Mouse (Mus musculus) lung, postnatal 4 days (tissue): ENCODE results near the gene Phldb1.
"Not testable (repeated sequence)": the region's sequence is repeated elsewhere in the genome, so short reads cannot be mapped to it uniquely, and the experiment has no call there.

Experiments
- DNase-seq, 2 experiments: peaks; one replicate each; pipeline ENCODE4 v3.0.0; 2021

Gene Phldb1

GRCm38 (mm10) chr9:44652027-44652426, 83.0 kb downstream of the Phldb1 start:
- peak; percentile 78 to 82 for DNase-seq

GRCm38 (mm10) chr9:44648881-44649281, 86.1 kb downstream of the Phldb1 start:
- no peak for DNase-seq

GRCm38 (mm10) chr9:44647656-44648055, 87.3 kb downstream of the Phldb1 start:
- no peak for DNase-seq

GRCm38 (mm10) chr9:44647026-44647425, 88.0 kb downstream of the Phldb1 start:
- no peak for DNase-seq

GRCm38 (mm10) chr9:44646366-44646765, 88.6 kb downstream of the Phldb1 start:
- DNase-seq, result no peak

GRCm38 (mm10) chr9:44645924-44646323, 89.1 kb downstream of the Phldb1 start:
- peak; percentile 52 to 65 for DNase-seq

GRCm38 (mm10) chr9:44645481-44645880, 89.5 kb downstream of the Phldb1 start:
- DNase-seq, result peak; percentile 79 to 87

- no peak for DNase-seq
Observed at GRCm38 (mm10) chr9:44644186-44644585, 90.8 kb downstream of the Phldb1 start.

GRCm38 (mm10) chr9:44643103-44643502, 91.9 kb downstream of the Phldb1 start:
- no peak for DNase-seq

GRCm38 (mm10) chr9:44641616-44642015, 93.4 kb downstream of the Phldb1 start:
- no peak for DNase-seq

- DNase-seq, result no peak
Observed at GRCm38 (mm10) chr9:44640646-44641357, 94.2 kb downstream of the Phldb1 start.

GRCm38 (mm10) chr9:44640028-44640427, 95.0 kb downstream of the Phldb1 start:
- DNase-seq, result not testable (repeated sequence)

GRCm38 (mm10) chr9:44638726-44639125, 96.3 kb downstream of the Phldb1 start:
- not testable (repeated sequence) for DNase-seq

- DNase-seq, result peak in 1 of 2 experiments; percentile 41
Observed at GRCm38 (mm10) chr9:44637551-44638169, 97.3 kb downstream of the Phldb1 start.
